Mouse (Mus musculus): ENCODE data around the gene Sirpa.

Sirpa gene

DNA sequence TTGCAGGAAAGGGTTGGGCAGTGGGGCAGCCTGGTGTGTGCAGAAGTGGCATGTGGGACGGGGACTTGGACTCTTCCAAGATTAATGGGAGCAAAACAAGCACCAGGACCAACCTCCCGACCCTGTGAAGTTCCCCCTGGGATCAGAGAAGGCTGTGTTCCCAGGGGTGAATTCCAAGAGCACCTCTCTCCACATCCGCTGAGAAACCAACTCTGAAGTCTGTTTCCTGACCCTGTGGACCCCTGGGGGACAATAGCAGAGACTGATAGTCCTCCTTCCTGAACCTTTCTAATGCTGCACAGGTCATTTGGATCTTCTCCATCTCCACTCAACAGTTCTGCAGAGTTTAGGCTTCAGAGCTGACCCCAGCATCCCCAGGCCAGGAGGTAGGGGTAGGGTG lies 10.8 kb upstream of the Sirpa start:
- DNase-seq (ENCODE audit: extremely low read depth, insufficient read length, low spot score) = no peak

DNA sequence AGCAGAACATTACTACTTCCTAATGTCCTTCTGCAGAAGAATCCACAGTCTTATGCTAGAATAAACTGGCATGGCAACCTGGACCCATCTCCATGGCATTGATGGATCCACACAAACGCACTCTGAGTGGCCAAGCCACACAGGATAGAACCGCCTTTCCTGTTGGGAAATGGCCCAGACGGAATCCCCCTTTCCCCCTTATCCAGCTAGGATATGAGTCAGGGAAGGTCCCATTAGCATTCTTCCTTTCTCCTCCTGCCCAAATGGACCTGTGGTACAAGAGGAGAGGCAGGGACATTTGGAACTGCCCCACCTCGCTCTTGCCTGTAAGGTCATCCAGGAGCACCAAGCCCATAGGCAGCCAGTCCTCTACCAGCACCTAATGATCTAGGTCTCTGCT lies 10.4 kb upstream of the Sirpa start:
- DNase-seq (ENCODE audit: extremely low read depth, insufficient read length, low spot score) = no peak

DNA sequence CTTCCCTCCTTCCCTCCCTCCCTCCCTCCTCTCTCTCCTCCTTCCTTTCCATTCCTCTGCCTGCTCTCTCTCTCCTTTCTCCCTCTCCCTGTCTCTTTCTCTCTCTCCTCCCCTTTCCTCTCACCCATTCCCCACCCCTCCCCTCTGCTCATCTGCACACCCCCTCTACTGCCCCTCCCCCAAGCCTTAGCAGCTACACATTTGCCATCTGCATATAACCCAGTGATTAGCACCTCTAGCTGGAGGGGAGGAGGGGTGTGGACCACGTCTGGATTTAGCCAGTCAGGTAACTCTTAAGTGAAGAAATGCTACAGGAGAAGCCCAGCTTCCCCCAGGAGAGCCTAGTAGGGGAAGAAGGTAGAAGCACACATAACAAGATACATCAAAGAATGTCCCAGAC lies 7.7 kb upstream of the Sirpa start:
- no peak for DNase-seq (ENCODE audit: extremely low read depth, insufficient read length, low spot score)

DNA sequence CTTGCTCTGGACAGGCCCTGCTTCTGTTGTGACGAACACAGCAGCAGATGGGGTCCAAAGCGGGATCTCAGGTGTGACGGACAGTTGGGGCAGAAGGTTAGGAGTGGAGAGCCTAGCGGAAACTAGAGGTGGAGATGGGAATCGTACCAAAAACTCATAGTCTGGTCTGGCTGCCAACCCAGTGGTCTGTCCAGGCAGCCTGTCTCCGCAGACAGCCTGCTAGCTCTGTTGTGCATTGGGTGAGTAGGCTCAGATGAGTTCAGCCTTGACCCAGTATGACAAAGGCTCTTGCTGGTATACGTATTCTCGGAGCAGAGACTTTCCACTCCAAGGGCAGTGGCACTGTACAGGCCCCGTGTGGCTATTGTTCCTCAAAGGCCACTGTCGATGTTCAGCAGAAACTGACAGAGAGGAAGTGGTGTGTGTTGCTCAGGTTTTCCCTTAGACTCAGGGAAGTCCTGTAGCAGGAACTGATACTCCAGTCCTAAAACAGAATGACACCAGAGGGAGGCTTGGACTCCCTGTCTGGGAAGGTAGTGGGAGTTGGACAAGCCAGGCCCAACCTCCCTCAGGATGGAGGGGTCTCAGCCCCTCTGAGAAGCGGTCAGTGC lies 6.6 kb upstream of the Sirpa start:
- DNase-seq (ENCODE audit: extremely low read depth, insufficient read length, low spot score) = no peak

DNA sequence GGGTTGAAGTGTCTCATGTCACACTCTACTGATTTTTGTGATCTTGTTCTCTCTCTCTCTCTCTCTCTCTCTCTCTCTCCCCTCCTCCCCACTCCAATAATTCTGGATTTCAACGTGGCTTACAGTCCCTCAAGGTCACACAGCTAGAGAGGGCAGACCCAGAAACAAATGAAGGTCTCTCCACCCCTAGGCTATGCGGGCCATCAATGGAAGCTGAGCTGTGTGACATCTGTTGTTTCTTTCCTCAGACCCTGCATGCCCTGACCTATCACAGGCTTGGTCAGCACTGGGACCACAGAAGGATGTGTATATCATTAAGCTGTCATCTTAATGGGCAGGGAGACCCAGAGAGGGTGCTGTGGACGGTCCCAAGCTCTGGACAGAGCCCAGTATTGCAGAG lies 5.4 kb upstream of the Sirpa start:
- no peak for DNase-seq (ENCODE audit: extremely low read depth, insufficient read length, low spot score)

DNA sequence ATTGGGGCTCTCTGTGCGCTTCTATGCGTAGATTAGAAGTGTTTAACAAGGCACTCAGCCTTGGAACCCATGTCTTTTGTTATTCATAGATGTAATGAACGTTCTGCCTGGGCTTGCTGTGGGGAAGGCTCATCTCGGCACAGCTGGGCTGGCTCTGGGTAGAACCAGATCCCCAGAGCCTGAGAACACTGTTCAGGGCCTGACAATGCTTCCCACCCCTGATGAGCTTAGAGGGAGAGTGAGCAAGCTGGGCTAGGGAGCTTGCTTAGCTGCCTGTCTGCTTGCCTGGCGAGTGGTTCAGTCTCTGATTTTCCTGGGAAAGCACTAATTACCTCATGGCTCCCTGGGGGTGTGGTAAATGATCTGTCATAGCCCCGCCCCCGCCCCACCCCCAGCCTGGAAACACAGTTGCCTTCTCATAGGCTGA lies 4.8 kb upstream of the Sirpa start:
- DNase-seq (ENCODE audit: extremely low read depth, insufficient read length, low spot score) = no peak

DNA sequence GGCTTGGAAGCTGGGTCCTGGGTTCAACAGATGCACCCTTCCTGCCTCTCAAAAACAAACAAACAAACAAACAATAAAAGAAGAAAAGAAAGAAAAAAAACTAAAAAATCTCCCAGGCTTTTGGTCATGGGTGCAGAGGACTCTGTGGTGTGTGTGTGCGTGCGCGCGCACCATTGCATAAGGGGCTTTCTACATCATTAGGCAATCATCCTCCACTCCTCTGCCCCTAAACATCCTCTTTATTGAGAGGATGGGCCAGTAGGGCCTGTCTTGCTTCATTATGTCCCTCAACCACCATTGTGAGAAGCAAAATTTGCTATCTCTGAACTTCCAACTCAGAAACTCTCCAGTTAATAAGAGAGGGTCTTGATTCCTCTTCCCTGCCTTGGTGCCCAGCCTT lies 738 bp upstream of the Sirpa start:
- DNase-seq (ENCODE audit: extremely low read depth, insufficient read length, low spot score) = no peak

DNA sequence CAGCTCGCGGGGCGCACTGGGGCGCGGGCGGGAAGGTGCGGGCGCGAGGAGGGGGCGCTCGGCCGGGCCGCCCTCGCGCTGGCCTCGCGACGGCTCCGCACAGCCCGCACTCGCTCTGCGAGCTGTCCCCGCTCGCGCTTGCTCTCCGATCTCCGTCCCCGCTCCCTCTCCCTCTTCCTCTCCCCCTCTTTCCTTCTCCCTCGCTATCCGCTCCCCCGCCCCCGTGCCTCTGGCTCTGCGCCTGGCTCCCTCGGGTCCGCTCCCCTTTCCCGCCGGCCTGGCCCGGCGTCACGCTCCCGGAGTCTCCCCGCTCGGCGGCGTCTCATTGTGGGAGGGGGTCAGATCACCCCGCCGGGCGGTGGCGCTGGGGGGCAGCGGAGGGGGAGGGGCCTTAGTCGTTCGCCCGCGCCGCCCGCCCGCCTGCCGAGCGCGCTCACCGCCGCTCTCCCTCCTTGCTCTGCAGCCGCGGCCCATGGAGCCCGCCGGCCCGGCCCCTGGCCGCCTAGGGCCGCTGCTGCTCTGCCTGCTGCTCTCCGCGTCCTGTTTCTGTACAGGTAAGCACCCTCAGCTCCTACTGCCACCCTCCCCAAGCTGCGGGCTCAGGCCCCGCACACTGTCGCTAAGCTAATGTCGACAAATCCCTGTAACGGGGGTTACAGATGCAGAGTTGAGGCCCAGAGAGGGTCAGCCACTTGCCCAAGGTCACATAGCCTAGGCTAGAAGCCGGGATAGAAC lies 673 bp downstream of the Sirpa start:
- DNase-seq (ENCODE audit: extremely low read depth, insufficient read length, low spot score) = no peak

DNA sequence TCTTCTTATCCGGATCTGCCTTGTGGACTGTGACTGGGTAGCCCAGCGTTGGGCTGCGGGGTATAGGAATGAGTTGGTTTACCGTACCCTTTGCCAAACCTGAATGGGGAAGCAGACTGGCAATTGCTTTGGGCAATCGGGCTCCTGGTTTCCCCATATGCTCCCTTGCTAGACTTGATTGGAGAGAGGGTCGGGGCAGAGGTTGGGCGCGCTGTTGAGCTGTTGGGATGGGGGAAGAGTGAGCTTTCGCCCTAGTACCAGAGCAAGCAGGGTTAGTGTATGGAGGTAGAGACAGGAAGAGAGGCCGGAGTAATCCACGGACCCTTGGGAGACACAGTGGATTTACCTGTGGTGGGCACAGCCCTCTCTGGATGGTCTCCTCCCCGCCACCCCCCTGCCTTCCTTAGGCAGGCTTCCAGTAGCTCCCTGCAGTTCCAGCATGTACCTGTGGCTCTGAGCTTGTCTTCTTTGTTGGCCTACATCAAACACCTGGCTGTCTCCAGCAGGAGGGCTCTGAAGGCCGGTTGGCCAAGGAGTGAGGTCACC lies 1.3 kb downstream of the Sirpa start:
- no peak for DNase-seq (ENCODE audit: extremely low read depth, insufficient read length, low spot score)

DNA sequence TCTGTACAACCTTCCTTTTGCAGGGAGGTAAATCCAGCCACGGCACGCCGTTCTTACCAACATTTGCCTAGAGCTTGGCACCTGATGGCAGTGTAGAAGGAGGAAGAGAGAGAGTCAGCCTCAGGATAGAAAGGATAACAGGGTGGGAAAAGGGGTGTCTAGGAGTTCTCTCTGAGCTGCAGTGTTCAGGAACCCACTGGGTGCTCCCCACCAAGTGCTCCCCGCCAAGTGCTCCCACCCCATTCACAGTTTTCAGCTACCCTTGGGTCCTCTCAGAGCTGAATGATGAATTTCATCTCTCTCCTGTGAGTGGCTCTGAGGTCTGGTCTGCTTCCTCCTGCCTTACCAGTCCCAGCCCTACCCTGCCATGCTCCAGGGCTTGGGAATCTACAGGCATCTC lies 1.9 kb downstream of the Sirpa start:
- no peak for DNase-seq (ENCODE audit: extremely low read depth, insufficient read length, low spot score)

DNA sequence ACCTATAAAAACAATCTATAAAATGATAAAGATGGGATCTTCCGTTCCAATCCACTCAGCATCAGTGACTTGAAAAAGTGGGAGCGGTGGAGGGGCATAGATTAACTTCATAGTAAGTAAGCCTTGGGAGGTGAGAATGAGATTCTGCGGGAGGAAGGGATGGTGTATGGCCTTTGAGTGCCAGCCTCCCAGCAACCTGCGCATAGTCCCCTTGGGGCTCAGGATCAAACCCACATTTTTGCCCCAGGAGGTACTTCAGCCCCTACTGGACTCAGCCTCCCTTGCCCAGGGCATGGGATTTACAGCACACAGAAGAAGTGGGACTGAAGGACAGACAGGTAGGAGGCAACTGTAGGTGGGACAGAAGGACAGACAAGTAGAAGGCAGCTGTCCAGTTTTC lies 2.6 kb downstream of the Sirpa start:
- DNase-seq (ENCODE audit: extremely low read depth, insufficient read length, low spot score) = no peak

DNA sequence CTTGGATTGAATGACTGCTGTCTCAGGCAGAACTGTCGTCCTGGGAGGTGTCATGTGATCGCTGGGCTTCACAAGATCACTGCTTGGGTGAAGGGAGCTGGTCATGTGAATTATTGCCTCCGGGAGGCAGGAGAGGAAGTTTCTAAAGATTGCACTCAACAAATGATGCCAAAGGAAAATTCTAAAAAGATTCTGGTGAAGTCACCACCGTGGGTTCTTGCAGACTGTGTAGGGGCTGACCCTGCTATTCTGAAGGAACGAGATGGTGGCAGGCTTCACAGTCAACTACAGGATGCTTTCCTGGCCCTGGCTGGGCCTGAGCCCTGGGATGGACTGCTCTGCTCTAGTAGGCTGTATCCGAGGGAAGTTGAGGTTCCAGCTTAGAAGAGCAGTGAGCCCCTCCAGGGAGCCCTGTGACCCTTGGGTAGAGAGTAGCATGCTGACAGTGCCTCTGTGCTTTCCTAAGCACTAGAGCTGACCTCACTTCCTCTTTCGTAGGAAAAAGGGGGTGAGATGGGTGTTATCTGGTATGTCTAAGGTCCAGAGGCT lies 3.1 kb downstream of the Sirpa start:
- no peak for DNase-seq (ENCODE audit: extremely low read depth, insufficient read length, low spot score)

DNA sequence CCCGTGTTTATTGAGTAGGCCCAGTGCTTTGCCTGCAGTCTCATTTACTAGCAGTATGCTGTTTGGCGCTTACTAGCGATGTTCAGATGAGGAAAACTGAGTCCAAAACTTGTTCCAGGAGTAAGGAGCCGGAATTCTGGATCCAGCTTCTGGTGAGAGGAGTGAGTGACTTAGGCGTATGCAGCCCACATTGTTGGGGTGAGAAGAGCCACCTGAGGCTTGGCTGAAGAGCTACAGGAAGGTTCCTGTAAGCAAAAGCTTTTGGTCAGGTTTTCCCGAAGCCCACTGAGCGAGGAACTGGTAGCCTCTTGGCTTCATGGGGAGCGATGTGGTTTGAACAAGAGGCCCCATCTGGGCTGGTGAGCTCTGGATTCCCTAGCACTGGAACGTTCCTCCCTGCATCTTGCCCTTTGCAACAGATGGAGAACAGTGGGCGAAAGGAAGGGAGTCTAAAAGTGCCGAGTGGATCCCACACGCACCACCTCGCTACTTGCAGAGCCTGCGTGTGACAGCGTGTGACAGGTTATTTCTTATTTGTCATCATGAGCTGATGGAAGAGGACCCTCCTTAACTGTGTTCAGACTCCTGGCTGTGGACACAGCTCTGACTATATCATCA lies 4.0 kb downstream of the Sirpa start:
- DNase-seq (ENCODE audit: extremely low read depth, insufficient read length, low spot score) = no peak

DNA sequence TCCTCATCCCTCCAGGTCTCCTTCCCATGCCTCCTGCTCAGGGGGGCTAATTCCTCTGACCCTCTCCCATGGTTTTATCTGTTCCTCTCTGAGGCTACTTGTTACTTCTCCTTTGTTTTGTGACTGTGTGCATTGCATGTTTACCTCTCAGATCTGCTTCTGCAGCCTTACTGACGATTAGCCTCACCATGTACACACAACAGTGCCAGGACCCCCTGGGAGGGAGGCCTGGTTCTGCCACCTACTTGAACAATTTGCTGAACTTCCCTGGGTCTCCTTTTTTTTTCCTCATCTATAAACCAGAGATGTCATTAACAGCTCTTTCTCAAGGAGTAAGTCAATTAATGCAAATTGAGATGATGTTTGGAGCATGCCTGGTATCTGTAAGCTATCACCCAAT lies 4.9 kb downstream of the Sirpa start:
- DNase-seq (ENCODE audit: extremely low read depth, insufficient read length, low spot score) = no peak

DNA sequence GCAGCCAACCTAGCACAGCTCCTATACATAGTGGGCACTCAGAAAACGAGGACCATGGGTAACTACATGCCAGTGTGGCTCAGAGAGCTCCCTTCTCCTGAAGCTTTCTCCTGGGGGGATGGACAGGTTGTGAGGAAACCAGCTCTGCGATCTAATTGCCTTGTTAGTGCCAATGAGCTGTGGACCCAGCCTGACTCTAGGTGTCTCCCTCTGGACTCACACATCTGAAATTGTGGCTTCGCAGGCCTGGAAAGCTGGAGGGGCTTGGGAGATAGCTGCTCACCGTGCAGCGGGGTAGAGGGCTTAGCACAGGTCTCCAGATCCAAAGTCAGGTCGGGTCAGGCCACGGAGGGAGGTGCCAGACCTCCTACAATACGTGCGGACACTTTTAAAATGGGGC lies 5.5 kb downstream of the Sirpa start:
- no peak for DNase-seq (ENCODE audit: extremely low read depth, insufficient read length, low spot score)

DNA sequence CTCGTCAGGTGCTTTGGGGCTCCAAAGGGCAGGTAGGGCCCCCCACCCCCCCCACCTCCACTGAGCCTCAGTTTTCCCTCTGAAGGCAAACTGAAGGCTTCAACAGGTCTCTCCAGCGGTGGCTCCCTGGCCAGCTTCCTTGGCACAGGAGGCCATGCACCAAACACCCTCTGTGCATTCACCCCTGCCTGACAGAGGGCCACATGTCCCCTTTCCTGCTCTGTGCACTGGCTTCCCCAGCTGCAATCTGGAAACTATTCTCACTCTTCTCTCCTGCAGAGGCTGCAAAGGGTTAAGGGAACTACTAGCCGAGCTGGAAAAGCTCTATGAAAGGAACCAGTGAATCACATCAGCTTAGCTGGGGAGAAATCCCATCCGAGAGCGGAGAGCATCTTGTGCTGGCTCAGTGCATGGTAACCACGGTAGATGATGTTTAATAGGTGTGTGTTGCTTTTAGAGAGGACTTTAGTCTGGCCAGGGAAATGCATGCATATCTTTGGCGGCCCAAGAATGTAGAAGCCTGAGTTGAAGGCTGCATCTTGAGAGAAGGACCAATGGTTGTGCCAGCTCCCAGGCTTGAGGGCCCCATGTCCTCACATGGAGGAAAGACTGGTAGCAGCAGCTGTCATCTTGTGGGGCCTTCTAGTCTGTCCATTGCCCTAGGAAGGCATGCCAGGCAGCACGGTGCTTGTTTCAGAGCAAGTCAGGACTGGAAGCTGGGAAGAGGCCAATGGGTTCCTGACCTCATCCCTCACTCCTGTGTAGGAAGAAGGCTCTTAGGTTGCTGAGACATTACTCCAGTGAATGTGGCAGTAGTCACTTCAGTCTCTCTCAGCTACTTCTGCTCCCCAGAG lies 6.8 kb downstream of the Sirpa start:
- DNase-seq (ENCODE audit: extremely low read depth, insufficient read length, low spot score) = no peak

DNA sequence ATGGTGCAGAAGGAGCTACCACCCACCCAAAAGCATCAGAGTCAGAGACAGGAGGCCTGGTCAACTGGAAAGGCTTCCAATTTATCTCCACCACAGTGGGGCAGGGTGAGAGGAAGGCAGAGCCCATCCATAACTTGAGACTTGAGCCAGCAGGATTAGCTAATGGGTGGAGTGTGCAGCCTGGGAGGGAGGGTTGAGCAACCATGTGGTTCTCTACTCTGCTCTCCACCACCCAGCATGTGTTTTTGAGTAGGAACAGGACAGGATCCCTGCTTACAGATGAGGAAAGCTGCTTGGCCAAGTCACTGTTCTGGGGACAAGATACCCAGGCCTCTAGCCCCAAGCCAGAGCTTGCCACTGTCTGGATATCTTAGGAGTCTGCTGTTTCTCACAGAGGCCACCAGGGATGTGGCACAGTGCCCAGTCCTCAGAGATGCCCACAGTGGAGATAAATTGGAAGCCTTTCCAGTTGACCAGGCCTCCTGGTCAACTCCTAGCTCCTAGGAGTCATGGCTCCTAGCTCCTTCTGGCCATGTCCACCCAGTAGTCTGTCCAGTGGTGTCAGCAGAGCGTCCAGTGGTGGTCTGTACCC lies 8.5 kb downstream of the Sirpa start:
- no peak for DNase-seq (ENCODE audit: extremely low read depth, insufficient read length, low spot score)

DNA sequence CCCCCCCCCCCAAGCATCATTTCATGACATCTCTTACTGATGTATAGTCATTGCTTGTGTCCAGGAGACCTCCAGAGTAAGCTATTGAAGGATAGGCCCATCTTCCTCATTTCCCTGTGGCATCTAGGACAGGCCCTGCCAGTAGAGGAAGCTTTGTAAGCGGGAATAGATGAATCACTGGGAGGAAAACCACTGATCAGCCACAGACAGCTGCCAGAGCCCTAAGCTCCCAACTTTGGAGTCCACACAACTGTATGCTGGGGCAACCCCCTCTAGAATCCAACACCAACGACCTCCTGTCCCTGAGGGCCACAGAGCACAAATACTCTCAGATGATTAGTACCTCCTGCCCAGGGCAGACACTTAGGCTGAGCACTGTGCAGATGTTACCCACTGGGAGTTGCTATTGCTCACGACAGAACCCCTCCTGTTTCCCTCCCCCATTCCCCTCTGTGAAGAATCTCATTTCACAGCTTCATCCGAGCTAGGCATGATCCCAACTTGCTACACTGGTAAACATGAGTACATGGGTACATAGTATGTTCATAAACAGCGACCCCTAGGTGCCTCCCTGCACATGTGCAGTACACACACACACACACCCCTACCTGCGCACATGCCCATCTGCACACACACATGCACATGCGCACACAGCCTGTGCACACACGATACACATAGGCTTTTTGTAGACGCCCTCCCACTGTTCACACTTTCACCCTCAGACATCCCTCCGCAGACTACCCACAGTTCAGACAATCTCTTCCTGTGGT lies 9.4 kb downstream of the Sirpa start:
- no peak for DNase-seq (ENCODE audit: extremely low read depth, insufficient read length, low spot score)

DNA sequence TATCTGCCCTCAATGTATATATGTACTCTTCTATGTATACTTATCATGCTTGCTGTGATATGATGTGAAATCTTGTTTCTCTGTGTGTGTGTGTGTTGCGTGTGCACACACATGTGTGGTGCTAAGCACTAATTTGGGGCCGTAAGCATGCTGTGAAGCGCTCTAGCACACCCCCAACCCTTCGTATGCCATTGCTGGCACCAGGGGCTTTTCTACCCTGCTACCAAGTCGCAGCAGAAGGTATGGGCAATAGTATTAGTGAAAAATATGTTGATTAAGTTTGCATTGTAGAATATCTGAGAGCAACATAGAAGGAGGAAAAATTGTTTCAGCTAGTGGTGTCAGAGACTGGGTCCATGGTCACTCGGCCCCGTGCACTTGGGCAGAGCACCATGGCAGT lies 10.2 kb downstream of the Sirpa start:
- no peak for DNase-seq (ENCODE audit: extremely low read depth, insufficient read length, low spot score)

DNA sequence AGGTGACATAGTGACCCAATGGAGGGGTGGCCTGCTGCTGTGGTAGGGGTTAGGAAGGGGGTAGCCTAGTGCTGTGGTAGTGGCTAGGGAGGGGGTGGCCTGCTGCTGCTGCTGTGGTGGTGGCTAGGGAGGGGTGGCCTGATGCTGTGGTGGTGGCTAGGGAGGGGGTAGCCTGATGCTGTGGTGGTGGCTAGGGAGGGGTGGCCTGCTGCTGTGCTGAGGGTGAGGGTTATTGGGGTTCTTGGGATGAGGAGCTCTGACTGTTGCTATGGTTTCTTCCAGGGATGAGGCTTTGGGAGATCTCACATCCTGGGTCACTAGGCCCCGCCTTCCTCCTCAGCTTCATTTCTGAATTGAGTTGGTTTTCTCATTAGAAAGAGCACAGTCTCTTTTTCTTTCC lies 10.9 kb downstream of the Sirpa start:
- DNase-seq (ENCODE audit: extremely low read depth, insufficient read length, low spot score) = no peak
